Mouse (Mus musculus) olfactory bulb, adult 2 months (tissue): ENCODE measurements around the gene Pxn. TPM values are rescaled to one million over a fixed set of nuclear protein-coding genes. Genes with fewer than 3 reads are reported as not detected.
"Not testable (repeated sequence)": the region's sequence is repeated elsewhere in the genome, so short reads cannot be mapped to it uniquely, and the experiment has no call there.

Experiments
- H3K27ac ChIP-seq: fragments of 200-500 bp; 2 replicates; pipeline ENCODE4 v1.5.1; 2012; ENCODE audit warnings: low read depth, low read length; ENCODE audit not compliant: insufficient read depth
- H3K4me1 ChIP-seq: fragments of 200-500 bp; 2 replicates; pipeline ENCODE4 v1.6.1; 2012; ENCODE audit warnings: low read length; ENCODE audit not compliant: control insufficient read depth, insufficient read depth
- H3K4me3 ChIP-seq: fragments of 200-500 bp; 2 replicates; pipeline ENCODE4 v1.5.1; 2012; ENCODE audit warnings: mild to moderate bottlenecking, low read depth, low read length, moderate library complexity; ENCODE audit not compliant: insufficient read depth
- CTCF ChIP-seq: fragments of 200-500 bp; IDR thresholded peaks from 2 replicates; pipeline ENCODE4 v1.5.1; 2012; ENCODE audit warnings: low read depth, mild to moderate bottlenecking, low read length, moderate library complexity; ENCODE audit not compliant: insufficient read depth
- POLR2A ChIP-seq: fragments of 200-500 bp; IDR thresholded peaks from 2 replicates; pipeline ENCODE4 v1.6.1; 2012; ENCODE audit warnings: mild to moderate bottlenecking, low read depth, low read length, moderate library complexity; ENCODE audit not compliant: insufficient read depth
- WGBS: fragments of 180-500 bp; shearing (Covaris S2); methylation state at CpG from one replicate; pipeline ENCODE4 v1.1.7; 2018; 5-methylcytosine and 5-hydroxymethylcytosine counted together
- polyA plus RNA-seq: library from polyadenylated mRNA; stranded (reverse); fragments of >200 nt; gene quantifications from 2 replicates; pipeline ENCODE4 v1.2.4, GENCODE M21; 2012; ENCODE audit warnings: low replicate concordance; ENCODE audit not compliant: missing spikeins, insufficient read depth, insufficient read length

Pxn gene
- polyA plus RNA-seq, 1 experiment, result not detected

GRCm38 (mm10) chr5:115489699-115490637 is 16.5 kb upstream of the Pxn start:
- 0 out of 2 replicates have a peak, but pooled peaks have one; percentile 27 for TF ChIP-seq POLR2A
- no peak for TF ChIP-seq CTCF
- Histone ChIP-seq H3K4me3 (peak overlapping the region; percentile 47), H3K27ac (peak overlapping the region; percentile 100), H3K4me1 (peaks cover 13% of the 10 kb centered on the region)
- under 1% methylated on average over 50 of the region's 50 CpGs for WGBS

- 10% methylated on average over 8 of the region's 8 CpGs for WGBS
- Histone ChIP-seq H3K4me1 (peaks cover 13% of the 10 kb centered on the region), H3K27ac (no peak overlapping the region), H3K4me3 (no peak overlapping the region)
- TF ChIP-seq POLR2A (no peak), CTCF (no peak)
These were observed 15.9 kb upstream of the Pxn start for GRCm38 (mm10) chr5:115490638-115491000.

DNA sequence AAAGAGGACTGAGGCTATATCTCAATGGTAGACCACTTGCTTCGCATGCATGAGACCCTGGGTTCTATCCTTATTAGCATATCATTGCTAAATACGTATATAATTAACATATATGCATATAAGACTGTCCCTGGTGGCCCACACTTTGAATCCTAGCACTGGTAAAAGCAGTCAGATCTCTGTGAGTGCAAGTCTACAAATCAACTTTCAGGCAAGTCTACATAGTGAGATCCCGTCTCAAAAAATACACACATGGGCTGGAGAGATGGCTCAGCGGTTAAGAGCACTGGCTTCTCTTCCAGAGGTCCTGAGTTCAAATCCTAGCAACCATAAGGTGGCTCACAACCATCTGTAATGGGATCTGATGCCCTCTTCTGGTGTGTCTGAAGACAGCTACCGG is 15.4 kb upstream of the Pxn start:
- peaks cover 13% of the 10 kb centered on the region for H3K4me1 ChIP-seq
- 32% methylated on average over 5 of the region's 5 CpGs for WGBS
- no peak overlapping the region for H3K4me3 ChIP-seq
- H3K27ac ChIP-seq, result no peak overlapping the region
- TF ChIP-seq POLR2A (no peak), CTCF (no peak)

DNA sequence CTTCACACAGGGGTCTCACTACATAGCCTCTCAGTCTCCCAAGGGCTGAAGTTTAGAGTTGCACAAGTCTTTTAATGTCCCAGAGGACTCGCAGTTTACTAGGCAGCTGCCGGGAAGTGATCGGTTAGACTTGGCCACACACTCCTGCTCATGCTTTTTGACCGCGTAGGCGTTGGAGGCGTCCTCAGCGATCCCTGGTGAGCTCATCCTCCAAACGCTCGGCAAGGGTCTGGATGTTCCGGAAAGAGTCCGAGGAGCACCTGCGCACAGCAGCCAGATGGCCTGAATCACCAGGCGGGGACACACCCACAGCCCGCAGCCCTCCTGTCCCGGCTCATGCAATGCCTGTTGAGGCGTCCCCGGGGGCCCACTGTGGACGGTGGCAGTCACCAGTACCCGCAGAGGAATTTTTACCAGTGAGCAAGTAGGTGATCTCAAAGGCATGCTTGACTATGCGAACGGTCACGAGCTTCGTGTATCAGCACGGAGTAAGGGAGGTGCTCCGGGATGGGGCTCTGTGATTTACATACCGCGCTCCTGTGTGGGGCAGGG is 14.6 kb upstream of the Pxn start:
- 5% methylated on average over 28 of the region's 28 CpGs for WGBS
- no peak for TF ChIP-seq CTCF
- Histone ChIP-seq H3K4me1 (peaks cover 13% of the 10 kb centered on the region), H3K27ac (no peak overlapping the region), H3K4me3 (no peak overlapping the region)

DNA sequence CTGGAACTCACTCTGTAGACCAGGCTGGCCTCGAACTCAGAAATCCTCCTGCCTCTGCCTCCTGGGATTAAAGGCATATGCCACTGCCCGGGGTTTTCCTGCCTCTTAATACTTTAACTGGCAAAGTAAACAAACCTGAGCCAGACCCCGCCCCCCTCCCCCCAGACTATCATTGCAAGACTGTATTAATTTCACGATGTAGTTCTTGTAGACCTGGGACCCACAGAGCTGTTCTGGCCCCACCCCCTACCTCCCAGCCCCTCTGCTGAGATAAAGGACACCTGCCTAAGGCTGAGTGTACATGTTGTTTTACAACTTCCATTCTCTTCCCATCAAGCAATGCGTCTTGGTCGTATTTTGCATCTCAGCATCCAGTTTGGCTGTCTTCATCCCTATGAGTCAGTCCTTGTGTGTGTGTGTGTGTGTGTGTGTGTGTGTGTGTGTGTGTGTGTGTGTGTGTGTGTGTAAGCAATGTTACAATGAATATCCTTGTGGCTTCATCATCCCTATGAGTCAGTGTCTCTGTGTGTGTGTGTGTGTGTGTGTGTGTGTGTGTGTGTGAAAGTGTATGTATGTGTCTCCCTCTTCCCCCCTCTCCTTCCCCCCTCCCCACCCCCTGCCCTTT is 13.7 kb upstream of the Pxn start:
- no peak overlapping the region for H3K4me3 ChIP-seq
- H3K27ac ChIP-seq, result no peak overlapping the region
- H3K4me1 ChIP-seq, result peaks cover 15% of the 10 kb centered on the region
- 67% methylated on average over 6 of the region's 6 CpGs for WGBS
- TF ChIP-seq POLR2A (no peak), CTCF (no peak)

GRCm38 (mm10) chr5:115493441-115493840 is 13.0 kb upstream of the Pxn start:
- Histone ChIP-seq H3K4me3 (no peak overlapping the region), H3K4me1 (peaks cover 15% of the 10 kb centered on the region), H3K27ac (no peak overlapping the region)
- no peak for TF ChIP-seq POLR2A
- TF ChIP-seq CTCF, result no peak
- WGBS, result 43% methylated on average over 5 of the region's 5 CpGs

DNA sequence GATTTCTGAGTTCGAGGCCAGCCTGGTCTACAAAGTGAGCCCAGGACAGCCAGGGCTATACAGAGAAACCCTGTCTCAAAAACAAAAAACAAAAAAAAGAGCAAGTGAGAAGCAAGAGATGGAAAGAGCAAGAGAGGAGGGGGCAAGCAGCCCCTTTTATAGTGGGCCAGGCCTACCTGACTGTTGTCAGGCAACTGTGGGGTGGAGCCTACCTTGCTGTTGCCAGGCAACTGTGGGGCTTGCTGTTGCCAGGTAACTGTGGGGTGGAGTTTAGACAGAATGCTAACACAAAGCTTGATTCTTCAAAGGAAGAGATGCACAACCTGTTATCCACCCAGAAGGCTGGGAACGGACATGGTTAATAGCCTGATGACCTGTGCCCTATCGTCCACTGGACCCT is 10.9 kb upstream of the Pxn start:
- peaks cover 12% of the 10 kb centered on the region for H3K4me1 ChIP-seq
- not testable (repeated sequence) for H3K4me3 ChIP-seq, H3K27ac ChIP-seq
- WGBS, result 78% methylated on average over 3 of the region's 3 CpGs

DNA sequence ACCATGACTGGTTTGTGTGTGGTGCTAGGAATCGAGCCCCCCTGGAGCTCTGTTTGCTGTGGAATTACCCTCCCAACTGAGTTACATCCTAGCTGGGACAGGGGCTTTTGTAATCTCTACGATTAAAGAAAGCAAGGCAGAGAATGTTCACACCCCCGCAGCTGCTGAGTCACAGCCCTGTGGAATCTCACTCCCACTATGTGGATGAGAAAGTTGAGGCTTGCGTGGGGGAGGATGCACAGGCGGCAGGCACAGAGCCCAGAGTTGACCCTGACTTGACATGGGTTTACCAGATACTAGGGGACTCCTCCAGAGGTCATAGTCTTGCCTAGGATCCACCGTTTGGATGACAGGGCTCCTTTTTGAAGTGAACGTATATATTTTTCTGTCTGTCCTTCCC is 9.4 kb upstream of the Pxn start:
- TF ChIP-seq POLR2A (no peak), CTCF (no peak)
- peaks cover 7% of the 10 kb centered on the region for H3K4me1 ChIP-seq
- 64% methylated on average over 7 of the region's 7 CpGs for WGBS
- H3K27ac ChIP-seq, result no peak overlapping the region
- H3K4me3 ChIP-seq, result no peak overlapping the region
